Mouse (Mus musculus) hindbrain, embryonic 10.5 days (tissue): ENCODE measurements at regions not wholly inside any gene's neighbourhood (a gene's known extent, or its start where the extent isn't known, plus 50 kb on each side); places are given as distances from the start of the nearest gene placed in this dataset.

ENCODE experiments used
- DNase-seq: peaks from one replicate; pipeline ENCODE4 v3.0.0-alpha.2; 2017; ENCODE audit warnings: low spot score
- H3K27ac ChIP-seq: fragments of 300-500 bp; sonication (generic); 2 replicates; pipeline ENCODE4 v1.5.1; 2016; ENCODE audit warnings: mild to moderate bottlenecking, moderate library complexity
- H3K27me3 ChIP-seq: fragments of 300-500 bp; sonication (generic); 2 replicates; pipeline ENCODE4 v1.6.1; 2016; ENCODE audit warnings: mild to moderate bottlenecking; ENCODE audit not compliant: poor library complexity, insufficient read depth, severe bottlenecking
- H3K36me3 ChIP-seq: fragments of 300-500 bp; sonication (generic); 2 replicates; pipeline ENCODE4 v1.6.1; 2016; ENCODE audit warnings: mild to moderate bottlenecking, moderate library complexity
- H3K4me1 ChIP-seq: fragments of 300-500 bp; sonication (generic); replicated peaks from 2 replicates; pipeline ENCODE4 v1.6.1; 2016; ENCODE audit warnings: mild to moderate bottlenecking
- H3K4me3 ChIP-seq: fragments of 300-500 bp; sonication (generic); 2 replicates; pipeline ENCODE4 v1.5.1; 2016; ENCODE audit warnings: mild to moderate bottlenecking, moderate library complexity
- H3K9me3 ChIP-seq: fragments of 300-500 bp; sonication (generic); 2 replicates; pipeline ENCODE4 v1.6.1; 2016; ENCODE audit warnings: mild to moderate bottlenecking, moderate library complexity
- WGBS: fragments of 180-500 bp; shearing (Covaris S2); methylation state at CpG from one replicate; pipeline ENCODE4 v1.1.7; 2016; 5-methylcytosine and 5-hydroxymethylcytosine counted together

- no peaks in the 10 kb centered on the region for H3K9me3 ChIP-seq
- 91% methylated on average over 6 of the region's 6 CpGs for WGBS
Observed at GRCm38 (mm10) chr2:78722739-78723138, 145.2 kb upstream of the Ube2e3 start.

GRCm38 (mm10) chr2:78718550-78718949 lies 149.4 kb upstream of the Ube2e3 start:
- H3K27me3 ChIP-seq: no peaks in the 10 kb centered on the region
- WGBS: 67% methylated on average over 1 of the region's 1 CpGs
- H3K4me3 ChIP-seq: no peak overlapping the region
- no peaks in the 10 kb centered on the region for H3K9me3 ChIP-seq
- no peaks in the 10 kb centered on the region for H3K36me3 ChIP-seq
- H3K27ac ChIP-seq: no peak overlapping the region
- DNase-seq: no peak
- no peaks in the 10 kb centered on the region for H3K4me1 ChIP-seq

More at GRCm38 (mm10) chr2:78722739-78723138, 145.2 kb upstream of the Ube2e3 start:
- H3K36me3 ChIP-seq: no peaks in the 10 kb centered on the region
- H3K4me1 ChIP-seq: no peaks in the 10 kb centered on the region
- DNase-seq: no peak
- H3K27ac ChIP-seq: no peak overlapping the region
- H3K4me3 ChIP-seq: no peak overlapping the region
- no peaks in the 10 kb centered on the region for H3K27me3 ChIP-seq

DNA sequence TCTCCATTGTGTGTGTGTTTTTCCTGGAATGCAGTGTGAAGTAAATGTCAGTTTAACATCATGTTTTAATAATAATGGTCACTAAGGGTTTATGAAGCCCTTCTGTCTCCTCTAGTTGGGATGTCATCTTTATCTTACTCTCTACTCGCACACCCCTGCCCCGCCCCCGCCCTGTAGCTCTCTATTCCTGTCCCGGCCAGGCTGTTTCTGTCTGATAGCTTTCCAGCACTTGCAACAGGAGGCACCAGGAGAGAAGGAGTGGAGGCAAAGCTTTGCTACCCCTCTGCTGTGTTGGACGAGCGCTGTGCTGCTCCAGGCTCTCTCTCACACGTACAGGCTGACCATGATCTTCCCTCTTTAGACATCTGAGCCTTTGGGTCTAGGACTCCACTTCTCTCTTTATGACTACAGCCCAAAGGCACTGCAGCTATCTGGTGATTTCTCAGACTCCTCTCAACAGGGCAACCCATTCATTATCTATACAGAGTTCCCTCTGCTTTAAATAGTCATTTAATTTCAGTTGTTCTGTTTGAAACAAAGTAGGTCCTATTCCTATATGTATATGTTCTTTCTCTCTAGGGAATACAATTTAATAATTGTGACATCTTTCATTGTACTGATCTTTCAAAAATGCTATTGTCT lies 151.6 kb upstream of the Ube2e3 start:
- no peaks in the 10 kb centered on the region for H3K4me1 ChIP-seq
- WGBS: 73% methylated on average over 7 of the region's 7 CpGs
- H3K4me3 ChIP-seq: no peak overlapping the region
- no peaks in the 10 kb centered on the region for H3K9me3 ChIP-seq
- H3K27ac ChIP-seq: no peak overlapping the region
- no peak for DNase-seq
- H3K36me3 ChIP-seq: no peaks in the 10 kb centered on the region
- H3K27me3 ChIP-seq: no peaks in the 10 kb centered on the region

GRCm38 (mm10) chr2:78694851-78695250 lies 173.1 kb upstream of the Ube2e3 start:
- Histone ChIP-seq H3K4me3 (no peak overlapping the region), H3K27me3 (no peaks in the 10 kb centered on the region), H3K36me3 (no peaks in the 10 kb centered on the region), H3K9me3 (no peaks in the 10 kb centered on the region), H3K4me1 (0 out of 2 replicates have a peak, but pooled peaks cover 3% of the 10 kb centered on the region), H3K27ac (no peak overlapping the region)
- WGBS: 62% methylated on average over 6 of the region's 6 CpGs
- no peak for DNase-seq

DNA sequence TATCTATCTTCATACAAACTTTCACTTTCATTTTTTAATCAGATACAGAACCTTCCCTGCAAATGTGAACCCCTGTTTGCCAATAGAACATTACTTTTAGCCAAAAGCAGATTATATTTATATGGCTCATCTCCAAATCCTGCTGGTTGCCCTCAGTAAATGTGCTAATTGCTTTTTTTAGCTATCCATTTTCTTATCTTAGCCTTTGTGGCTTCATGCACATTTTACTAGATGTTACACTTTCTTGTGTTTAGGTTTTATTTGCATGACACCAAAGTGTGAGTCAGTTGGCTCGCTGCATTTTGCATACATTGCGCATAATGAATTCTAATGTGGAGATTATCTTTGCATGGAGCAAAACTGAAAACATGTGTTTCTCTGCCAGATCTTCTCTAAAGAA lies 211.3 kb upstream of the Ube2e3 start:
- Histone ChIP-seq H3K27me3 (no peaks in the 10 kb centered on the region), H3K4me3 (no peak overlapping the region), H3K36me3 (no peaks in the 10 kb centered on the region), H3K4me1 (0 out of 2 replicates have a peak, but pooled peaks cover 6% of the 10 kb centered on the region), H3K27ac (no peak overlapping the region), H3K9me3 (no peaks in the 10 kb centered on the region)
- no peak for DNase-seq
- WGBS: 89% methylated on average over 2 of the region's 2 CpGs

DNA sequence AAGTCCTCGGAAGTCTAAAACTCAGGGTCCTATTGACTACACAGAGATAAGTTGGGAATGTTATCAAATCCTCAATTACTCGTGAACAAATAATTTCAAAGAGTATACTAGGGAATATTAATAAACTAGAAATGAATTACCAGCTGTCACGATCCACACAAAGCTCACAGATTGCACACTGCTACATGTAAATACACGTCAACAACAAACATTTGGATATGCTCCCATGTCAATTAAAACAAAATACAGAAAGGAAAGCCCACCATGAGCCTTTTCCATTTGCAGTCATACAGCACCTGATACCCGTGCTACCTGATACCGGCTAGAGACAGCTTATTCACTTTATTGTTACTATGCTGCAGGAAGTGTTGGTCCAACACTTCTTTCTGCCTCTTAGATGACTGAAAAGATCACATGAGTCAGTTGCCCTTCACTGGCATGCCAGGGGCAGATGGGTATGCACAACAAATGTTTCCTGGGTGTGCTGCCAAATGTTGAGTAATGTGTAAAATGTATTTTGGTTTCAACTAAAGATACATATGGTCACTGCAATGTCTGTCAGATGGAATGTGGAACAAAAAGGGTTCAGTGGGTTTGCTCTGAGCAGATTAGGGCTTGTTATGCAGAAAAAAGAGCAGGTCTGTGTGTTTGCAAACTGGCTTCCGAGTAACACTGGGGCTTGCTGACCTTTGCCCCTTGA lies 212.6 kb upstream of the Ube2e3 start:
- no peak for DNase-seq
- 80% methylated on average over 7 of the region's 7 CpGs for WGBS

GRCm38 (mm10) chr2:78651549-78651948 lies 216.4 kb upstream of the Ube2e3 start:
- no peaks in the 10 kb centered on the region for H3K9me3 ChIP-seq
- DNase-seq: no peak
- WGBS: 54% methylated on average over 2 of the region's 2 CpGs
- H3K4me3 ChIP-seq: no peak overlapping the region
- H3K4me1 ChIP-seq: 0 out of 2 replicates have a peak, but pooled peaks cover 6% of the 10 kb centered on the region
- H3K27ac ChIP-seq: no peak overlapping the region
- no peaks in the 10 kb centered on the region for H3K36me3 ChIP-seq
- no peaks in the 10 kb centered on the region for H3K27me3 ChIP-seq

More for the DNA sequence above, 212.6 kb upstream of the Ube2e3 start:
- no peak overlapping the region for H3K27ac ChIP-seq
- H3K4me3 ChIP-seq: no peak overlapping the region
- no peaks in the 10 kb centered on the region for H3K36me3 ChIP-seq
- no peaks in the 10 kb centered on the region for H3K27me3 ChIP-seq
- no peaks in the 10 kb centered on the region for H3K9me3 ChIP-seq
- 0 out of 2 replicates have a peak, but pooled peaks cover 6% of the 10 kb centered on the region for H3K4me1 ChIP-seq

GRCm38 (mm10) chr2:78640361-78640760 lies 227.6 kb upstream of the Ube2e3 start:
- Histone ChIP-seq H3K4me1 (no peaks in the 10 kb centered on the region), H3K27ac (no peak overlapping the region), H3K36me3 (no peaks in the 10 kb centered on the region), H3K4me3 (no peak overlapping the region), H3K27me3 (no peaks in the 10 kb centered on the region), H3K9me3 (no peaks in the 10 kb centered on the region)
- WGBS: 86% methylated on average over 6 of the region's 6 CpGs
- DNase-seq: no peak

DNA sequence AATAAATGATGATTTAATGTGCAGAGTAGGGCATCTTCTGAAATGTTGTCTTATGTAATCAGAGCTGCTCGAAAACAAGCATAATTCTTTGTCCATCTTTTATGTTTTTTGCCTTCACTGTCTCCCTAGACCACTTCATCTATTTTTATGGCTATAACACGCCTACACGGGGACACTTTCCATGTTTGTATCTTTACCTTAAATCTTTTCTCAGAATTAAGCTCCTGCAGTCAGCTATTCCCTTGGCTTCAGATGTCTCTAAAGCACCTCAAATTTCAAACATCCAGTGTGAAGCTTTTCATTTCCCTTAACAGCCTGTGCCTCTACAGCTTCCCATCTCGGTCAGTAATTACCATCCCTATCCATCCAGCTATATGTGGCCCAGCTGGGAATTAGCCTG lies 242.7 kb upstream of the Ube2e3 start:
- no peaks in the 10 kb centered on the region for H3K4me1 ChIP-seq
- H3K4me3 ChIP-seq: no peak overlapping the region
- no peaks in the 10 kb centered on the region for H3K27me3 ChIP-seq
- WGBS: 85% methylated on average over 4 of the region's 4 CpGs
- no peaks in the 10 kb centered on the region for H3K9me3 ChIP-seq
- DNase-seq: no peak
- H3K36me3 ChIP-seq: no peaks in the 10 kb centered on the region
- H3K27ac ChIP-seq: no peak overlapping the region

GRCm38 (mm10) chr2:78606388-78606787 lies 261.5 kb upstream of the Ube2e3 start:
- H3K36me3 ChIP-seq: no peaks in the 10 kb centered on the region
- H3K27ac ChIP-seq: no peak overlapping the region
- H3K9me3 ChIP-seq: no peaks in the 10 kb centered on the region
- H3K4me1 ChIP-seq: no peaks in the 10 kb centered on the region
- H3K27me3 ChIP-seq: no peaks in the 10 kb centered on the region
- no peak for DNase-seq
- no peak overlapping the region for H3K4me3 ChIP-seq

DNA sequence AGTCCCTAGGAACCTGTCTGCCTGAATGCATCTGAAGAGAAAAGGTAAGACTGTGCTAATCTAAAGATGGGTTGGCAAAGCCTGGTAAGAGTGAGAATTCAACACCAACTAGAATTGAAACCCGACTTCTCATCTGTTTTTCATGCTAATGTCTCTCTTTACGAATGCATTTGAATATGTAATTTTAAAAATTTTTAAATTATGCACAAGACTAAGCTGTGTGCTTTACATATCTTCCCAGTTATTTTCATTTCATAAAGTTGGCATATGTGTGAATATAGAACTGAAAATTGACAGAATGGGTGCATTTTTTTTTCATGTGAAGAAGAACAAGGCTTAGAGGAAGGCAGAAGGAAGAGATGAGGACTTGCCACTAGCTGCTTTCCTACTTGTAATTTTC lies 267.2 kb upstream of the Ube2e3 start:
- DNase-seq: no peak
- Histone ChIP-seq H3K27ac (no peak overlapping the region), H3K4me3 (no peak overlapping the region), H3K4me1 (no peaks in the 10 kb centered on the region), H3K36me3 (no peaks in the 10 kb centered on the region), H3K27me3 (no peaks in the 10 kb centered on the region), H3K9me3 (no peaks in the 10 kb centered on the region)
- 88% methylated on average over 2 of the region's 2 CpGs for WGBS

GRCm38 (mm10) chr2:78598039-78598438 lies 269.9 kb upstream of the Ube2e3 start:
- H3K4me1 ChIP-seq: no peaks in the 10 kb centered on the region
- H3K27me3 ChIP-seq: no peaks in the 10 kb centered on the region
- no peak overlapping the region for H3K4me3 ChIP-seq
- no peak for DNase-seq
- WGBS: 91% methylated on average over 8 of the region's 8 CpGs
- no peaks in the 10 kb centered on the region for H3K36me3 ChIP-seq
- no peak overlapping the region for H3K27ac ChIP-seq
- no peaks in the 10 kb centered on the region for H3K9me3 ChIP-seq

GRCm38 (mm10) chr2:78596251-78596650 lies 271.7 kb upstream of the Ube2e3 start:
- H3K4me1 ChIP-seq: no peaks in the 10 kb centered on the region
- H3K4me3 ChIP-seq: no peak overlapping the region
- H3K27ac ChIP-seq: no peak overlapping the region
- WGBS: 72% methylated on average over 2 of the region's 2 CpGs
- no peaks in the 10 kb centered on the region for H3K27me3 ChIP-seq
- H3K9me3 ChIP-seq: no peaks in the 10 kb centered on the region
- H3K36me3 ChIP-seq: no peaks in the 10 kb centered on the region
- DNase-seq: no peak
